Mouse (Mus musculus): ENCODE data around the gene Crocc2. TPM values are rescaled to one million over a fixed set of nuclear protein-coding genes. Genes with fewer than 3 reads are reported as not detected.

The Crocc2 gene
- polyA plus RNA-seq, 1 experiment from 2014 or later = 0.04 TPM

DNA sequence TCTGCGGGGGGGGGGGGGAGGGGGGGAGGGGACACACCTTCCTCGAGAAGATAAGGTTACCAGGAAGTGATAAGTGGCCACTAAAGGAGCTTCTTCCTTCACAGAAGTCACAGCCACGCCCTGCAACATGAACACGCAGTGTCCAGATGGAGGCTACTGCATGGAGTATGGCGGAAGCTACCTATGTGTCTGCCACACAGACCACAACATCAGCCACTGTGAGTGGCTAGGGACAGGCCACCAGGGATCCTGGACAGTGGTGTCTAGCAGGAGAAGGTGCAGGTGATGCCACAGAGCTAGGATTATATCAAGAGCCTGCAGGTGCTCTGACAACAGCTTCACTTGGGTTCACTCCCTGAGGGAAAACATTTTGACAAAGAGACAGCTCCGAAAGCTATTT is 103.2 kb downstream of the Crocc2 start:
- no peak overlapping the region for H3K4me2 ChIP-seq (replicated peaks; ENCODE audit: low read depth)
- no peak overlapping the region for H3K9ac ChIP-seq (ENCODE audit: low read length)
- H3K27ac ChIP-seq (replicated peaks) = no peak overlapping the region
- ATAC-seq (ENCODE audit: low FRiP score, low TSS enrichment) (no peak; the same call in 1 of the 2 replicates), DNase-seq (ENCODE audit: low spot score) (no peak)
- H3K4me3 ChIP-seq (ENCODE audit: low read depth, low read length) = no peak overlapping the region
- WGBS = 67% methylated on average over 5 of the region's 6 CpGs
- no peaks in the 10 kb centered on the region for H3K9me3 ChIP-seq (ENCODE audit: control insufficient read depth, low read length)
- no peaks in the 10 kb centered on the region for H3K27me3 ChIP-seq (ENCODE audit: control insufficient read depth, insufficient read depth, low read length)
- no peak for TF ChIP-seq EP300 (optimal IDR thresholded peaks at IDR 0.05)
- no peak for TF ChIP-seq CTCF (IDR thresholded peaks at IDR 0.05; ENCODE audit: low read depth)
- no peaks in the 10 kb centered on the region for H3K4me1 ChIP-seq (replicated peaks; ENCODE audit: control insufficient read depth, insufficient read depth)
- no peaks in the 10 kb centered on the region for H3K36me3 ChIP-seq (ENCODE audit: control insufficient read depth, insufficient read depth, low read length)

DNA sequence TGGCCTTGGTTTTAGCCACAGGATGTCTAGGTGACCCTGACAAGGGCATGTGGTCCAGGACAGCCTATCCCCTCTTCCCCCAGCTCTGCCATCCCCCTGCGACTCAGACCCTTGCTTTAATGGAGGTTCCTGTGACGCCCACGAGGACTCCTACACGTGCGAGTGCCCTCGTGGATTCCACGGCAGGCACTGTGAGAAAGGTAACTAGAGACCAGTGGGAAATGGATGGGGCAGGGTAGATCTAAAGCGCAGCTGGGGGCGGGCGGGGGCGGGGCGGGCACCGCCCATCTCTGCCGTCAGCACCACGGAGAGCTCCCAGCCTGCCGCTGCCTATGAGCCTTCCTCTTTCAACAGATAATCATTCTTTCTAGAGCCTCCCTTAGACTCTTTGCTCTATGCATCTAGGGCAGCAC is 103.9 kb downstream of the Crocc2 start:
- no peak overlapping the region for H3K27ac ChIP-seq (replicated peaks)
- H3K4me2 ChIP-seq (replicated peaks; ENCODE audit: low read depth) = no peak overlapping the region
- no peaks in the 10 kb centered on the region for H3K36me3 ChIP-seq (ENCODE audit: control insufficient read depth, insufficient read depth, low read length)
- 2% methylated on average over 16 of the region's 16 CpGs for WGBS
- no peaks in the 10 kb centered on the region for H3K27me3 ChIP-seq (ENCODE audit: control insufficient read depth, insufficient read depth, low read length)
- ATAC-seq (ENCODE audit: low FRiP score, low TSS enrichment) = 0 out of 2 replicates have a peak, but pooled peaks have one; percentile 24
- no peaks in the 10 kb centered on the region for H3K9me3 ChIP-seq (ENCODE audit: control insufficient read depth, low read length)
- DNase-seq (ENCODE audit: low spot score) = peak; percentile 58
- H3K4me3 ChIP-seq (ENCODE audit: low read depth, low read length) = no peak overlapping the region
- H3K9ac ChIP-seq (ENCODE audit: low read length) = no peak overlapping the region
- TF ChIP-seq EP300 (optimal IDR thresholded peaks at IDR 0.05) (no peak), CTCF (IDR thresholded peaks at IDR 0.05; ENCODE audit: low read depth) (no peak)
- no peaks in the 10 kb centered on the region for H3K4me1 ChIP-seq (replicated peaks; ENCODE audit: control insufficient read depth, insufficient read depth)

DNA sequence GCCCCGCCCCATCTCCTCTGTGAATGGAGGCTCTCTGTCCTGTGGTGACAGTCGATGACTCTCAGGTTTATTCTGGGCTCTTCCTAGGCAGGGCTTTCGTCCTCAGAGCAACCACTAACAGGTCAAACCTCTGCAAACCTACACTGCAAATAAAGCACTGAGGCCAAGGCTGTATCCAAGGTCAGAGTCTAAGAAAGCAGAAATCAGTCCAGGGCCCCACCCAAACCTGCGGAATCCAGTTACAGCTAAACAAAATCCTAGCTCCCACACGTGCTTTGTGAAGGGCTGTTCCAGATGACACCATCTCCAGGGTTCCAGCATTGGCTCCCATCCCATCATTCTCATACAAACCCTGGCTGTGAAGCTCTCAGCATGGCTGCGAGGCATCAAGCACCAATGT is 107.0 kb downstream of the Crocc2 start:
- no peak for TF ChIP-seq CTCF (IDR thresholded peaks at IDR 0.05; ENCODE audit: low read depth)
- TF ChIP-seq EP300 (optimal IDR thresholded peaks at IDR 0.05) = no peak
- Histone ChIP-seq H3K4me3 (ENCODE audit: low read depth, low read length) (no peak overlapping the region), H3K27me3 (ENCODE audit: control insufficient read depth, insufficient read depth, low read length) (no peaks in the 10 kb centered on the region), H3K4me1 (replicated peaks; ENCODE audit: control insufficient read depth, insufficient read depth) (no peaks in the 10 kb centered on the region), H3K36me3 (ENCODE audit: control insufficient read depth, insufficient read depth, low read length) (no peaks in the 10 kb centered on the region), H3K9me3 (ENCODE audit: control insufficient read depth, low read length) (no peaks in the 10 kb centered on the region), H3K27ac (replicated peaks) (no peak overlapping the region), H3K4me2 (replicated peaks; ENCODE audit: low read depth) (no peak overlapping the region), H3K9ac (ENCODE audit: low read length) (no peak overlapping the region)
- ATAC-seq (ENCODE audit: low FRiP score, low TSS enrichment) = 0 out of 2 replicates have a peak, but pooled peaks have one; percentile 34
- DNase-seq (ENCODE audit: low spot score) = no peak
- 56% methylated on average over 6 of the region's 6 CpGs for WGBS

DNA sequence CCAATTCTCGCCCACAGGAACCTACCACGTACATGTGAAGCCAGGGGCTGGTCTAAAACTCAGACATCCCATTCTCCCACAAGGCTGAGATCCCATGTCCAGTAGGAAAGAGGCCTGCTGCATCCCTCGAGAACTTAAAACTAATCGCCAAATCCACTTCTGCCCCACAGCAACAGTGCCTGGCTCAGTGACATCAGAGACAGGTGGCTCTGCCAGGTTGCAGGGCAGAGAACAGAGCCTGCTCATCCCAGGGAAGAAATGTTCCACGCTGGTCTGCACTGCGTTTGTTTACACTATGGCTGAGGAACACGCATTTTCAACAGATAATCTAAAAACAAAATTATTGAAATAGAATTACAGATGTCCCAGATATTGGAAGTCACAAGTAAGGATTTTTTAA is 108.5 kb downstream of the Crocc2 start:
- Histone ChIP-seq H3K4me2 (replicated peaks; ENCODE audit: low read depth) (no peak overlapping the region), H3K27ac (replicated peaks) (no peak overlapping the region), H3K36me3 (ENCODE audit: control insufficient read depth, insufficient read depth, low read length) (no peaks in the 10 kb centered on the region), H3K9me3 (ENCODE audit: control insufficient read depth, low read length) (no peaks in the 10 kb centered on the region), H3K9ac (ENCODE audit: low read length) (no peak overlapping the region), H3K4me3 (ENCODE audit: low read depth, low read length) (no peak overlapping the region), H3K4me1 (replicated peaks; ENCODE audit: control insufficient read depth, insufficient read depth) (no peaks in the 10 kb centered on the region), H3K27me3 (ENCODE audit: control insufficient read depth, insufficient read depth, low read length) (no peaks in the 10 kb centered on the region)
- WGBS = 65% methylated on average over 7 of the region's 7 CpGs
- ATAC-seq (ENCODE audit: low FRiP score, low TSS enrichment) (no peak), DNase-seq (ENCODE audit: low spot score) (no peak)
- no peak for TF ChIP-seq EP300 (optimal IDR thresholded peaks at IDR 0.05)
- TF ChIP-seq CTCF (IDR thresholded peaks at IDR 0.05; ENCODE audit: low read depth) = no peak

Small RNAs within 50 kb of the gene (microRNA-seq; reads per million reads assigned to microRNA genes)
- gene Mir6901 = not detected

Other genes with a start within 250 kb of the Crocc2 start
- gene Capn10, start 234.3 kb upstream of the Crocc2 start, polyA plus RNA-seq (2015; fragmentation: Nextera tagmentation; extraction: Ambion mirVana) = 21.2 and 23.3 TPM in 2 replicates
- 3.7 and 4.1 TPM in 2 replicates for gene Gpr35, start 217.9 kb upstream of the Crocc2 start, polyA plus RNA-seq (2015; fragmentation: Nextera tagmentation; extraction: Ambion mirVana)
- gene Aqp12, start 162.4 kb upstream of the Crocc2 start, polyA plus RNA-seq (2015; fragmentation: Nextera tagmentation; extraction: Ambion mirVana) = 0.12 TPM in 1 of 2 replicates, not detected in the other
- 7.7 and 9.6 TPM in 2 replicates for gene Kif1a, start 66.8 kb upstream of the Crocc2 start, polyA plus RNA-seq (2015; fragmentation: Nextera tagmentation; extraction: Ambion mirVana)
- 0.48 and 0.55 TPM in 2 replicates for gene Agxt, start 33.5 kb upstream of the Crocc2 start, polyA plus RNA-seq (2015; fragmentation: Nextera tagmentation; extraction: Ambion mirVana)
- 27.8 and 34.3 TPM in 2 replicates for gene 2310007B03Rik, start 7.8 kb upstream of the Crocc2 start, polyA plus RNA-seq (2015; fragmentation: Nextera tagmentation; extraction: Ambion mirVana)
- gene Sned1, start 67.1 kb downstream of the Crocc2 start, polyA plus RNA-seq (2015; fragmentation: Nextera tagmentation; extraction: Ambion mirVana) = 1.4 and 1.5 TPM in 2 replicates
- gene Mterf4, start 137.2 kb downstream of the Crocc2 start, polyA plus RNA-seq (2015; fragmentation: Nextera tagmentation; extraction: Ambion mirVana) = 13.0 and 14.7 TPM in 2 replicates
- gene Ppp1r7, start 174.1 kb downstream of the Crocc2 start, polyA plus RNA-seq (2015; fragmentation: Nextera tagmentation; extraction: Ambion mirVana) = 37.8 and 38.5 TPM in 2 replicates
- gene Pask, start 174.8 kb downstream of the Crocc2 start, polyA plus RNA-seq (2015; fragmentation: Nextera tagmentation; extraction: Ambion mirVana) = 2.2 and 2.6 TPM in 2 replicates
- gene Ano7, start 205.2 kb downstream of the Crocc2 start, polyA plus RNA-seq (2015; fragmentation: Nextera tagmentation; extraction: Ambion mirVana) = 3.7 and 4.8 TPM in 2 replicates

Measured in stomach, postnatal 0 days (tissue).